Mouse (Mus musculus): ENCODE data around the gene Arvcf.

GRCm38 (mm10) chr16:18409776-18410175, 61.8 kb downstream of the Arvcf start:
- TF ChIP-seq POLR2A (IDR thresholded peaks at IDR 0.05; ENCODE audit: borderline replicate concordance, extremely low read depth, insufficient read depth, insufficient read length, poor library complexity, severe bottlenecking) = no peak
- TF ChIP-seq CTCF (IDR thresholded peaks at IDR 0.05; ENCODE audit: borderline replicate concordance, extremely low read depth, insufficient read depth, insufficient read length) = no peak
